Mouse (Mus musculus): ENCODE results near the gene Comt.
A peak's percentile ranks its signal among the peaks of the same experiment; 100 is the strongest.

The Comt gene

GRCm38 (mm10) chr16:18433341-18433920 is 6.8 kb upstream of the Comt start:
- DNase-seq (ENCODE audit: low spot score), result no peak

- no peak for DNase-seq (ENCODE audit: low spot score)
Measured at GRCm38 (mm10) chr16:18430641-18431212, 4.1 kb upstream of the Comt start.

- DNase-seq (ENCODE audit: low spot score), result no peak
Measured at GRCm38 (mm10) chr16:18429641-18430040, 3.0 kb upstream of the Comt start.

- DNase-seq (ENCODE audit: low spot score), result no peak
Measured at GRCm38 (mm10) chr16:18428516-18429042, 1.9 kb upstream of the Comt start.

- no peak for DNase-seq (ENCODE audit: low spot score)
Measured at GRCm38 (mm10) chr16:18428011-18428515, 1.4 kb upstream of the Comt start.

- peak; percentile 48 for DNase-seq (ENCODE audit: low spot score)
Measured at GRCm38 (mm10) chr16:18426215-18426791, 349 bp downstream of the Comt start, which contains the start of gene Txnrd2. TSS of gene Txnrd2 (plus strand) at chr16:18426384.

- DNase-seq (ENCODE audit: low spot score), result no peak
Measured at GRCm38 (mm10) chr16:18425475-18426214, 1.0 kb downstream of the Comt start.

GRCm38 (mm10) chr16:18424364-18425045 is 2.1 kb downstream of the Comt start:
- DNase-seq (ENCODE audit: low spot score), result no peak

- DNase-seq (ENCODE audit: low spot score), result no peak
Measured at GRCm38 (mm10) chr16:18423915-18424265, 2.8 kb downstream of the Comt start.

GRCm38 (mm10) chr16:18423203-18423914 is 3.3 kb downstream of the Comt start:
- DNase-seq (ENCODE audit: low spot score), result no peak

- DNase-seq (ENCODE audit: low spot score), result no peak
Measured at GRCm38 (mm10) chr16:18420571-18420970, 6.1 kb downstream of the Comt start.

- DNase-seq (ENCODE audit: low spot score), result no peak
Measured at GRCm38 (mm10) chr16:18419603-18420026, 7.0 kb downstream of the Comt start.

- DNase-seq (ENCODE audit: low spot score), result no peak
Measured at GRCm38 (mm10) chr16:18418756-18419602, 7.7 kb downstream of the Comt start.

- DNase-seq (ENCODE audit: low spot score), result no peak
Measured at GRCm38 (mm10) chr16:18417491-18417890, 9.2 kb downstream of the Comt start.

GRCm38 (mm10) chr16:18416837-18417236 is 9.8 kb downstream of the Comt start:
- DNase-seq (ENCODE audit: low spot score), result no peak

GRCm38 (mm10) chr16:18416094-18416761 is 10.4 kb downstream of the Comt start:
- no peak for DNase-seq (ENCODE audit: low spot score)

GRCm38 (mm10) chr16:18413032-18413816 is 13.4 kb downstream of the Comt start:
- DNase-seq (ENCODE audit: low spot score), result peak; percentile 5

GRCm38 (mm10) chr16:18411802-18412476 is 14.7 kb downstream of the Comt start:
- DNase-seq (ENCODE audit: low spot score), result no peak
